In genomic region chr5:34758762-34759161, GRCm38 (mm10) we compare ENCODE assay signal across 17 mouse cellular contexts. TPM values are rescaled to one million over a fixed set of nuclear protein-coding genes. Genes with fewer than 3 reads are reported as not detected.
A peak's percentile ranks its signal among the peaks of the same experiment; 100 is the strongest.
DNase-seq lines count a peak whose midpoint lies in the region; ATAC-seq and TF ChIP-seq lines count a peak whose summit lies in the region.
"Had no signal": no experiment of that assay in that cellular context is flagged by ENCODE, and none has a peak within 500 bp of the region (broad histone marks: within the 10 kb centered on the region; RNA-seq: fewer than 3 reads in every experiment).

No protein-coding gene starts in this region.

- H3K4me3 ChIP-seq in hindbrain, postnatal 0 days (ENCODE audit: low read length): no peak overlapping the region
- H3K4me3 ChIP-seq in forebrain, embryonic 12.5 days (replicated peaks): no peak overlapping the region
- H3K4me3 ChIP-seq: embryonic facial prominence, embryonic 10.5 days; embryonic facial prominence, embryonic 12.5 days had no signal

- TF ChIP-seq CTCF in Patski (IDR thresholded peaks at IDR 0.05): no peak
- no peak for TF ChIP-seq CTCF in hindbrain, postnatal 0 days (IDR thresholded peaks at IDR 0.05; ENCODE audit: low read depth)

- H3K9me3 ChIP-seq in hindbrain, postnatal 0 days (ENCODE audit: low read length): no peaks in the 10 kb centered on the region
- H3K9me3 ChIP-seq in forebrain, embryonic 12.5 days: no peaks in the 10 kb centered on the region
- H3K9me3 ChIP-seq: embryonic facial prominence, embryonic 10.5 days; embryonic facial prominence, embryonic 12.5 days had no signal

- in situ Hi-C loops in Patski (cut with MboI; ENCODE audit: low pct_unique_long_range_greater_than_20kb): no loop called here

- no peak overlapping the region for H3K27ac ChIP-seq in hindbrain, postnatal 0 days
- H3K27ac ChIP-seq in forebrain, embryonic 12.5 days: no peak overlapping the region
- H3K27ac ChIP-seq: embryonic facial prominence, embryonic 10.5 days; embryonic facial prominence, embryonic 12.5 days had no signal

- POLR2A ChIA-PET in Patski (lab: Charles Lee): interaction anchor here (0.7 kb wide), 1 partner anchor 1056 kb away, joined by 3 read pairs; no protein-coding TSS in a partner anchor

- DNase-seq in 3134 (ENCODE audit: extremely low read depth, insufficient read length, low spot score) (peak; percentile 11), 3T3-L1 (ENCODE audit: low read depth, low spot score) (peak; percentile 82), Patski (ENCODE audit: low read depth, low spot score) (peak; percentile 62)
- no peak for DNase-seq in hindbrain, postnatal 0 days (ENCODE audit: low spot score)
- DNase-seq: adrenal gland, adult 2 months; adrenal gland, postnatal 10 days; adrenal gland, postnatal 25 days; cerebellum, adult 11-12 months; cerebellum, adult 2 months; cerebellum, adult 9-10 months; cerebellum, postnatal 10 days; cerebellum, postnatal 25 days had no signal

- CTCF ChIA-PET in Patski (lab: Charles Lee): interaction anchor here (1.0 to 1.7 kb wide), 4 partner anchors 11 to 98 kb away, joined by 3 to 6 read pairs (median 3); partner anchors contain the start of gene Grk4

- peaks cover 3% of the 10 kb centered on the region; the same call in 1 of the 2 replicates for H3K4me1 ChIP-seq in hindbrain, postnatal 0 days (ENCODE audit: insufficient read depth, low read length)
- H3K4me1 ChIP-seq in forebrain, embryonic 12.5 days: peaks cover 17% of the 10 kb centered on the region

- H3K27me3 ChIP-seq in Patski: no peaks in the 10 kb centered on the region
- H3K27me3 ChIP-seq in hindbrain, postnatal 0 days (ENCODE audit: insufficient read depth, low read length): no peaks in the 10 kb centered on the region
- no peaks in the 10 kb centered on the region for H3K27me3 ChIP-seq in forebrain, embryonic 12.5 days
- H3K27me3 ChIP-seq: embryonic facial prominence, embryonic 12.5 days had no signal

- H3K9ac ChIP-seq in hindbrain, postnatal 0 days (replicated peaks; ENCODE audit: low read length): no peak overlapping the region
- no peak overlapping the region for H3K9ac ChIP-seq in forebrain, embryonic 12.5 days
- H3K9ac ChIP-seq: embryonic facial prominence, embryonic 12.5 days had no signal

- no peaks in the 10 kb centered on the region for H3K36me3 ChIP-seq in hindbrain, postnatal 0 days (ENCODE audit: insufficient read depth, low read length)
- no peaks in the 10 kb centered on the region for H3K36me3 ChIP-seq in forebrain, embryonic 12.5 days (replicated peaks)
- H3K36me3 ChIP-seq: embryonic facial prominence, embryonic 10.5 days; embryonic facial prominence, embryonic 12.5 days had no signal

- no peak overlapping the region for H3K4me2 ChIP-seq in hindbrain, postnatal 0 days (ENCODE audit: low read depth, low read length)
- no peak overlapping the region for H3K4me2 ChIP-seq in forebrain, embryonic 12.5 days
- H3K4me2 ChIP-seq: embryonic facial prominence, embryonic 12.5 days had no signal

- WGBS in hindbrain, postnatal 0 days: 67% methylated on average over 1 of the region's 1 CpGs
- 100% methylated on average over 1 of the region's 1 CpGs for WGBS in forebrain, embryonic 12.5 days

- ATAC-seq in Patski: peak; percentile 15
- no peak for ATAC-seq in hindbrain, postnatal 0 days
- ATAC-seq in forebrain, embryonic 12.5 days (ENCODE audit: low FRiP score): no peak
- ATAC-seq: forebrain, embryonic 14.5 days; forebrain, embryonic 16.5 days had no signal

RNA-seq across cellular contexts. Expression of gene Htt, which starts 2.8 kb away (rescaled TPM):
- polyA plus RNA-seq in Patski (2021): 22.7 TPM
- 37.4 and 44.0 TPM in 2 replicates for total RNA-seq in hindbrain, postnatal 0 days (2014; rRNA removed)
- 7.5 and 8.0 TPM in 2 replicates for polyA plus RNA-seq in hindbrain, postnatal 0 days (2015; fragmentation: Nextera tagmentation; extraction: Ambion mirVana)
- 19.8 and 22.0 TPM in 2 replicates for polyA plus RNA-seq in forebrain, embryonic 12.5 days (2016; fragmentation: Nextera tagmentation; extraction: Ambion mirVana)
